Mouse (Mus musculus) thymus, adult 2 months (tissue): ENCODE data around the gene Vmn1r236. TPM values are rescaled to one million over a fixed set of nuclear protein-coding genes. Genes with fewer than 3 reads are reported as not detected.

Source experiments
- DNase-seq: peaks from one replicate; pipeline ENCODE4 v3.0.0; 2021
- H3K27ac ChIP-seq: fragments of 200-500 bp; 2 replicates; pipeline ENCODE4 v1.5.1; 2012; ENCODE audit warnings: low read length, control low read depth; ENCODE audit not compliant: control insufficient read depth, insufficient read depth
- H3K27me3 ChIP-seq: fragments of 200-500 bp; 2 replicates; pipeline ENCODE4 v1.6.1; 2012; ENCODE audit warnings: mild to moderate bottlenecking, low read length, moderate library complexity, mixed read lengths; ENCODE audit not compliant: control insufficient read depth, insufficient read depth
- H3K36me3 ChIP-seq: fragments of 200-500 bp; 2 replicates; pipeline ENCODE4 v1.6.1; 2012; ENCODE audit warnings: mild to moderate bottlenecking, low read length, moderate library complexity; ENCODE audit not compliant: control insufficient read depth, insufficient read depth
- H3K4me1 ChIP-seq: fragments of 200-500 bp; replicated peaks from 2 replicates; pipeline ENCODE4 v1.6.1; 2012; ENCODE audit warnings: low read length; ENCODE audit not compliant: control insufficient read depth, insufficient read depth
- H3K4me3 ChIP-seq: fragments of 200-500 bp; 2 replicates; pipeline ENCODE4 v1.5.1; 2012; ENCODE audit warnings: mild to moderate bottlenecking, low read length, control low read depth, moderate library complexity; ENCODE audit not compliant: control insufficient read depth, insufficient read depth
- CTCF ChIP-seq: fragments of 200-500 bp; IDR thresholded peaks from 2 replicates; pipeline ENCODE4 v1.5.1; 2012; ENCODE audit warnings: mild to moderate bottlenecking, control low read depth, low read length, moderate library complexity, borderline replicate concordance; ENCODE audit not compliant: control insufficient read depth, poor library complexity, insufficient read depth; ENCODE audit errors: extremely low read depth
- POLR2A ChIP-seq: fragments of 200-500 bp; IDR thresholded peaks from 2 replicates; pipeline ENCODE4 v1.6.1; 2012; ENCODE audit warnings: mild to moderate bottlenecking, low read length, control low read depth, moderate library complexity; ENCODE audit not compliant: control insufficient read depth, poor library complexity, insufficient read depth; ENCODE audit errors: extremely low read depth
- WGBS: fragments of 180-500 bp; shearing (Covaris S2); methylation state at CpG from one replicate; pipeline ENCODE4 v1.1.7; 2018; 5-methylcytosine and 5-hydroxymethylcytosine counted together
- polyA plus RNA-seq: library from polyadenylated mRNA; depleted of rRNA; stranded (reverse); fragments of >200 nt; gene quantifications from 2 replicates; pipeline ENCODE4 v1.2.3, GENCODE M21; 2012; rRNA removed

Vmn1r236 gene
- not detected in 2 replicates for polyA plus RNA-seq

- H3K36me3 ChIP-seq, result no peaks in the 10 kb centered on the region
- no peak for DNase-seq
Observed at GRCm38 (mm10) chr17:21282642-21283041, at the start of gene Vmn1r236. Gene Vmn1r236, plus strand, starts transcription at chr17:21282942.

GRCm38 (mm10) chr17:21256111-21256510 is 26.6 kb upstream of the Vmn1r236 start, which contains the start of gene Vmn1r235:
Gene Vmn1r235, plus strand, starts transcription at chr17:21256411.
- no peak for DNase-seq
- no peaks in the 10 kb centered on the region for H3K4me1 ChIP-seq
- TF ChIP-seq CTCF, result no peak

More at GRCm38 (mm10) chr17:21282642-21283041, at the start of gene Vmn1r236:
- H3K4me1 ChIP-seq, result no peaks in the 10 kb centered on the region
- H3K27ac ChIP-seq, result no peak within 1 kb of the TSS
- no peaks in the 10 kb centered on the region for H3K27me3 ChIP-seq
- no peak within 1 kb of the TSS for H3K4me3 ChIP-seq
- TF ChIP-seq CTCF (no peak), POLR2A (no peak)
- 86% methylated on average over 3 of the region's 3 CpGs for WGBS

GRCm38 (mm10) chr17:21272103-21272502 is 10.6 kb upstream of the Vmn1r236 start:
- no peak for TF ChIP-seq POLR2A
- no peak for TF ChIP-seq CTCF
- H3K27me3 ChIP-seq, result no peaks in the 10 kb centered on the region
- DNase-seq, result peak; percentile 49
- H3K36me3 ChIP-seq, result no peaks in the 10 kb centered on the region
- no peaks in the 10 kb centered on the region for H3K4me1 ChIP-seq
- H3K4me3 ChIP-seq, result no peak overlapping the region
- H3K27ac ChIP-seq, result no peak overlapping the region
- 10% methylated on average over 4 of the region's 4 CpGs for WGBS

More at GRCm38 (mm10) chr17:21256111-21256510, 26.6 kb upstream of the Vmn1r236 start, which contains the start of gene Vmn1r235:
- no peaks in the 10 kb centered on the region for H3K27me3 ChIP-seq
- no peak within 1 kb of the TSS for H3K27ac ChIP-seq
- H3K4me3 ChIP-seq, result no peak within 1 kb of the TSS
- H3K36me3 ChIP-seq, result no peaks in the 10 kb centered on the region

GRCm38 (mm10) chr17:21284395-21284794 is 1.7 kb downstream of the Vmn1r236 start:
- DNase-seq, result no peak
- H3K4me3 ChIP-seq, result no peak overlapping the region
- H3K4me1 ChIP-seq, result no peaks in the 10 kb centered on the region
- H3K27me3 ChIP-seq, result no peaks in the 10 kb centered on the region
- H3K36me3 ChIP-seq, result no peaks in the 10 kb centered on the region
- TF ChIP-seq POLR2A, result no peak
- no peak for TF ChIP-seq CTCF
- H3K27ac ChIP-seq, result no peak overlapping the region

GRCm38 (mm10) chr17:21289695-21290094 is 7.0 kb downstream of the Vmn1r236 start:
- no peak overlapping the region for H3K27ac ChIP-seq
- H3K36me3 ChIP-seq, result no peaks in the 10 kb centered on the region
- H3K27me3 ChIP-seq, result no peaks in the 10 kb centered on the region
- TF ChIP-seq POLR2A (no peak), CTCF (no peak)
- H3K4me1 ChIP-seq, result no peaks in the 10 kb centered on the region
- H3K4me3 ChIP-seq, result no peak overlapping the region
- DNase-seq, result no peak

- Histone ChIP-seq H3K27ac (no peak within 1 kb of the TSS), H3K4me1 (no peaks in the 10 kb centered on the region), H3K27me3 (no peaks in the 10 kb centered on the region), H3K4me3 (no peak within 1 kb of the TSS), H3K36me3 (no peaks in the 10 kb centered on the region)
- DNase-seq, result no peak
- no peak for TF ChIP-seq POLR2A
- no peak for TF ChIP-seq CTCF
Observed at GRCm38 (mm10) chr17:21311565-21311964, 28.8 kb downstream of the Vmn1r236 start, which contains the start of gene Vmn1r237. Gene Vmn1r237, plus strand, starts transcription at chr17:21311865.

Other genes starting within 250 kb of the Vmn1r236 start
- gene Vmn1r234, start 56.9 kb upstream of the Vmn1r236 start, polyA plus RNA-seq, result not detected in 2 replicates
- not detected in 2 replicates for gene Vmn1r235, start 26.5 kb upstream of the Vmn1r236 start, polyA plus RNA-seq
- not detected in 2 replicates for gene Vmn1r237, start 28.9 kb downstream of the Vmn1r236 start, polyA plus RNA-seq
- gene Zfp677, start 100.8 kb downstream of the Vmn1r236 start, polyA plus RNA-seq, result 0.43 and 0.57 TPM in 2 replicates
- gene Zfp54, start 140.3 kb downstream of the Vmn1r236 start, polyA plus RNA-seq, result 1.4 and 2.0 TPM in 2 replicates
- 2.0 and 2.7 TPM in 2 replicates for gene Zfp51, start 167.4 kb downstream of the Vmn1r236 start, polyA plus RNA-seq
- gene Zfp53, start 206.1 kb downstream of the Vmn1r236 start, polyA plus RNA-seq, result 2.9 and 3.7 TPM in 2 replicates